Mouse (Mus musculus) E14TG2a.4 (cell line): ENCODE data around the gene Fbll1.

ENCODE experiments used
- H3K27me3 ChIP-seq: 2 replicates; pipeline ENCODE4 v1.6.1; 2014; ENCODE audit warnings: low read length, control low read depth; ENCODE audit not compliant: insufficient read depth
- H3K36me3 ChIP-seq: 2 replicates; pipeline ENCODE4 v1.6.1; 2014; ENCODE audit warnings: low read length, control low read depth; ENCODE audit not compliant: insufficient read depth
- H3K4me1 ChIP-seq: replicated peaks from 2 replicates; pipeline ENCODE4 v1.6.1; 2014; ENCODE audit warnings: low read depth, low read length, control low read depth
- H3K4me3 ChIP-seq: replicated peaks from 2 replicates; pipeline ENCODE4 v1.5.1; 2014; ENCODE audit warnings: mild to moderate bottlenecking, low read length
- H3K9me3 ChIP-seq: 2 replicates; pipeline ENCODE4 v1.6.1; 2014; ENCODE audit warnings: low read length, control low read depth
- CTCF ChIP-seq: conservative IDR thresholded peaks from 2 replicates; pipeline ENCODE4 v1.5.1; 2014; ENCODE audit warnings: low read length
- NANOG ChIP-seq: IDR thresholded peaks from 2 replicates; pipeline ENCODE4 v1.6.1; 2014; ENCODE audit warnings: borderline replicate concordance, low read length, mixed read lengths
- POU5F1 ChIP-seq: IDR thresholded peaks from 2 replicates; pipeline ENCODE4 v1.6.1; 2014; ENCODE audit warnings: low read length, borderline replicate concordance

The Fbll1 gene

DNA sequence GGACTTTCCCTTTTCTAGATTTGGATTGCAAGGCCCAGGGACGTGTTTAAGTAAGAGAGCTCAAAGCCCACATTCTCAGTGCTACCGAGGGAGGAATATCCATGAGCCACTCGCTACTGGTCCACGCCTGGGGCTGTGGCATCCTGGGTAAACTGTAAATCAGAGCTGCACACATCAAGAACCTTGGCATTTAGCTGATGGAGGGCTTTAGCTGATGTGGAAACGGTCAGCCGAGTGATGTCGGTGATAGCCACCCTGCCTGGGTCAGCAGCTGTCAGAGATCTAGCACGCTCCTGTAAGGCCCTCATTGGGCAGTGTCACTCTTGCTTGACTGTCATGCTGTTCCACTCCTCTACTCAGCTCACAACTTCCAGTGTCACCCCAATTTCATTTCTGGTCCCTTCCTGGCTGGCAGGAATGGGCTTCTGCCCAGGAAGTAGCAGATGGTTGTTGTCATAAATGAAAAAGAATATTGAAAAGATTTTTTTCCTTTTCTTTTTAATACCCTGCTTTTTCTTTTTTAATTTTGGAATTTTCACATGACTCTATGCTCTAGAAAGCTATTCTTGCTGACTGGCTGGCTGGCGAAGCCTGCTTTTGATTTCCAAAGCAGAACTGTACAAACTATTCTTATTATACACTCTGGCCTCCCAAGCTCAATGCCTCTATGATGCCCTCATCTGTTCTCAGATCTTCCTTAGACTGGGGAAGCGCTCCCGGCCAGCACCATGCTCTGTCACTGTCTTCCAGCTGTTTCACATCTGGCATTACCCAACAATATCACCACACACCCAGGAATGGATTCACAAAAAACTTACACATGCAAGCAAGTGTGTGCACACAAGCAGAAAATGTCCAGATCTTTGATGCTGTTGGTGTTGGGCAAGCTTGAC, 42.0 kb downstream of the Fbll1 start:
- peaks cover 12% of the 10 kb centered on the region for H3K4me1 ChIP-seq
- no peaks in the 10 kb centered on the region for H3K9me3 ChIP-seq
- no peaks in the 10 kb centered on the region for H3K36me3 ChIP-seq
- H3K27me3 ChIP-seq = peaks cover 30% of the 10 kb centered on the region
- H3K4me3 ChIP-seq = no peak overlapping the region
- TF ChIP-seq NANOG = no peak
- TF ChIP-seq CTCF = no peak
- no peak for TF ChIP-seq POU5F1

DNA sequence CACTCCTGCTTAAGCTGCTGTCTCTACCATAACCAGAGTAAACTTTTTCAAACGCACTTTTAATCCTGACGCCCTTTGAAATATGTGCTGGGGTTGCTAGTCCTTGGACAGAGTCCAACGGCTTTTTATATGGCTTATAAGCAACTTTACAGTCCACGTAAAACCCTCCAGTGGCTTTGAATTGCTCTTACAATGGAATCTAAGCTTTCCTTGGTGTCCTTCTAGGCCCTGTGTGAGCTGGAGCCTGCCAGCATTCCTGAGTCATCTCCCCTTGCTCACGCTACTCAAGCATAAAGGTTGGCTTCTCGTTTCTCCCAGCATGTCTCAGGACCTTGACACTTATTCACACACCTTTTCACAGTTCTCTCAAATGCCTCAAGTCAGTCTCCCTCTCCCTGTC, 43.1 kb downstream of the Fbll1 start:
- Histone ChIP-seq H3K9me3 (peaks cover under 1% of the 10 kb centered on the region), H3K4me3 (no peak overlapping the region), H3K4me1 (peaks cover 12% of the 10 kb centered on the region), H3K36me3 (no peaks in the 10 kb centered on the region), H3K27me3 (peaks cover 25% of the 10 kb centered on the region)
- TF ChIP-seq CTCF (no peak), NANOG (no peak), POU5F1 (no peak)

DNA sequence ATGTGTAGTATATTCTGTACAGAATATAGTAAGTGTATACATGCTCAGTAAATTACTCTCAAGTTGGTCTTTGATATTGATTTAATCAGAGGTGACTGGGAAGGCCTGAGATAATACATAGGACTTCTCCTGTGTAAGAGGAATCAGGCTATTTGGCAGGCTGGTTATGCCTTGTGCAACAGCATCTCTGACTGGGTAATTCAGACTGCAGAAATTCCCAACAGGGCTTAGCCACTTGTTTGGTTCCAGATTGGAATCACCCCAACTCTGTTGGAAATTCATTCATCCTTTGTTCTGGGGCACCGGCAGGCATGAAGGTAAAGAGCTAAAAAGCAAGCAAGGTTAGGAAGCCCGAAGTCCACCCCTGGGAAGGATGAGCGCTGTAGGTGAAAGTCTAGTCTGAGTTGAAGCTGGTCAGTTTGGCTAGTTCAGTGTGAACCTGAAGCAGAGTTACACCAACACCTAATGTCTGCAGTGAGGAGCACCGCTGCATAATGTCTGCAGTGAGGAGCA, 43.7 kb downstream of the Fbll1 start:
- Histone ChIP-seq H3K9me3 (peaks cover 7% of the 10 kb centered on the region), H3K4me3 (no peak overlapping the region), H3K27me3 (peaks cover 19% of the 10 kb centered on the region), H3K36me3 (no peaks in the 10 kb centered on the region), H3K4me1 (peaks cover 12% of the 10 kb centered on the region)
- TF ChIP-seq NANOG (no peak), CTCF (no peak), POU5F1 (no peak)

DNA sequence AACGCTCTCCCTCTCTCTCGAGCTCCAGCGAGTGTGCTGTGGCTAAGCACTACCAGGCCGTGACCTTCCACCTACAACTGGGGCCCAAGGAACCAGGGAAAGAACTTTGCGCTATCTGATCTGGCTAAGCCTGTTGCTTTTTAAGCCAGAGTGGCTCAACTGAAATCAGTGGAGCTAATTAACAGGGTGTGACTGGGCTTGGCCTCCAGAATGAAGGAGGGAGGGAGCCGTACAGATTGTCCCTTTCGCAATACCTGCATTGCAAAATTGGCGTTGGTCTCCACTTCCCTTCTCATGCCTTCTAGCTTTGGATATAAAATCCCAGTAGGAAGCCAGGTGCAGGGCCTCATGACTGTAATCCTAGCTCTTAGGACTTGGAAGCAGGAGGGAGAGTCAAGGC, 48.1 kb downstream of the Fbll1 start:
- TF ChIP-seq POU5F1 (no peak), NANOG (no peak), CTCF (no peak)
- Histone ChIP-seq H3K36me3 (no peaks in the 10 kb centered on the region), H3K9me3 (peaks cover 12% of the 10 kb centered on the region), H3K4me1 (no peaks in the 10 kb centered on the region), H3K27me3 (peaks cover 9% of the 10 kb centered on the region; the same call in 1 of the 2 replicates), H3K4me3 (no peak overlapping the region)
